Mouse (Mus musculus): ENCODE measurements around the gene Hist2h2bb.

Hist2h2bb gene

GRCm38 (mm10) chr3:96300706-96301529, 31.4 kb downstream of the Hist2h2bb start:
- in situ Hi-C loops (cut with MseI, MboI), result no loop called here

GRCm38 (mm10) chr3:96302076-96302475, 32.5 kb downstream of the Hist2h2bb start:
- in situ Hi-C loops (cut with MseI, MboI), result no loop called here

- in situ Hi-C loops (cut with MseI, MboI), result no loop called here
Measured at GRCm38 (mm10) chr3:96306506-96306905, 37.0 kb downstream of the Hist2h2bb start.

GRCm38 (mm10) chr3:96309441-96309840, 39.9 kb downstream of the Hist2h2bb start:
- in situ Hi-C loops (cut with MseI, MboI), result no loop called here

- in situ Hi-C loops (cut with MseI, MboI), result no loop called here
Measured at GRCm38 (mm10) chr3:96312341-96313098, 43.0 kb downstream of the Hist2h2bb start.
